Mouse (Mus musculus) layer of hippocampus, adult 11-12 months (tissue): ENCODE measurements around the gene Mettl16.

ENCODE experiments used
- DNase-seq: peaks from one replicate; pipeline ENCODE4 v3.0.0; 2022; ENCODE audit warnings: low spot score

Mettl16 gene

DNA sequence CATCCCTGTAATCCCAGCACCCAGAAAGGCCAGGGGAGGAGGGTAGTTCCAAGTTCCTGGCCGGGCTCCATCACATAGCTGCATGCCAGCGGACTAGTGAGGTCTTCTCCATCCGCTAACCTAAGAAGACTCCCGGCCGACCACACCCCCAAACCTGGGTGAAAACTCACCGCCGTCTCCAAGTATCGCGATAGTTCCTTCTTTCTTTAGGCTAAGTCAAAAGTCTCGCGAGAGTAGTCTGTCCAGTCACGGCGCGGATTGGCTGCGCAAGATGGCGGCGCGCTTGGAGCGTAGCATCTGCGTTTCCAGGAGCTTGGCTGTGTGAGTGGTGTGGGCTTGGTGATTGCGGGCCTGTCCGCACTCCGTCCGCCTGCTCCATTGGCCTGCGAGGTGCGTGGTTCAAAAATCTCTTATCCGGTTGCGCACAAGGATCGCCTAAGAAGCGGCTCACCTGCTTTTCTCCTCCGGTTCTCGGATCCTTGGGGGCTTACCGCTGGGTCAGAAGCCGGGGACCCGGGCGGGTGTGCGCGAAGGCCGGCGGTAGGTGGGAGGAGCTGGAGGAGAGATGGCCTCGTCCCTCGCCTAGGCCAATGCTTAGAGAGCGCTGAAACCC, at the start of gene Mettl16:
Mettl16 (plus strand) TSS at position 236 of the 613 bp plus-strand sequence.
- peak; percentile 96 for DNase-seq

- no peak for DNase-seq
These were observed 49.5 kb upstream of the Mettl16 start for GRCm38 (mm10) chr11:74721141-74721540.

- no peak for DNase-seq
These were observed 48.7 kb upstream of the Mettl16 start for GRCm38 (mm10) chr11:74721971-74722370.

DNA sequence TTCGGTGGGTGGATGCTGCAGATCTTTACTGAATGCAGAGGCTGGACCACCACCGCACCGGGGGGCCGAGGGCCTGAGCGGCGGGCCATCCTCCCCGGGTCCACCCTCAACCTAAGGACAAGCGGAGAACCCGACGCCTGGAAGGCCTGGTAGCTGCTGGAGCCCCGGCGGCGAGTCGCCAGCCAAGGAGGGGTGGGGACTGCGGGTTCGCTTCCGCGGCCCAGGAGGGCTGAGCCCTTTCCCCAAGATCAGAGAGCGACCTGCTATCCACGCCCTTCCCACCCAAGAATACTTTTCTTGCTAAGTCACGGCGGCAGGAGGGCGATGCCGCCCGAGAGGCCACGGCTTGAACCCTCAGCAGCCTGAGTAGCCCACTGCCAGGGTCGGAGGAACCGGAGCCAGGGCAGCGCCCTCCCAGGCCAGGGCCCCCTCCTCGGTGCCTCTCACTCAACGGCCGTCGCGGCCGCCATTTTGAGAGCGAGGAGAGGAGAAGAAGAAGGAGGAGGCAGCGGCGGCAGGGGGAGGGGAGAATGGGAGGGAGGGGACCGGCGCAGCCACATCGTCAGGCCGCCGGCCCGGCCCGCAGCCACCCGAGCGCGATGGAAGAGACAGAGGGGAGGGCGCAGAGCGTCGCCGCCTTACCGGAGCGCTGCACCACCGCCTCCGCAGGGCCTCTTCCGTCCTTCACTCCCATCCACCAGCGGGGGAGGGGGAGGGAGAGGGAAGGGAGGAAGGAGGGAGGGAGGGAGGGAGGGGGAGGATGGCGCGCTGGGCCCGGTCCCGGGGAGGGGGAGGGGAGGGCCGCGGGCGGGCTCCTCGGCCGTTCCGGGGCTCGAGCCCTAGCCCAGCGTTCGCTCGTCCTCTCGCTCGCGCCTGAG, 47.0 kb upstream of the Mettl16 start:
- peak; percentile 85 for DNase-seq

DNA sequence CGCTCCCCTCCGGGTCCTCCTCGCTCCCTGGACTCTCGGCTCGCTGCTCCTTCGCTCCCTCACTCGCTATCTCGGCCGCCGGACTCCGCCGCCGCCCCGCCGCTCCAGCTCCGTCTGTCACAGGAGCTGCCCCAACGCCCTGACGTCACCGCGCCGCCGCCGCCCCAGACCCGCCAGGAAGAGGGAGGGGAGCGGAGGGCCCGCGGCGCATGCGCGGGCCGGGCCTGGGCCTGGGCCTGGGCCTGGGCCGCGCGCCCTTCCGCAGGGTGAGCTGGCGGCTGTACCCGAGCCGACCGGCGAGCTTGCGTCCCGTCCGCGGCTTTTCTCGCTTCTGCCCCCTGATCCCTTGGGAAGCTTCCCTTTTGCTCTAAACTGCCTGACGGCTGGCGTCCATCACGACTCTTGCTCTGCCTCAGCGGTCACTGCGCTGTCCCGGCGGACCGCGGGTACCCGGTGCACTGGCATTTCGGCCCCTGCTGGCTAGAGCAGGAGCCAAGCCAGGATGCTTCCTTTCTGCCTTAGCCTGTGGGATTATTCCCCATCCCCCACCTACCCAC, 46.3 kb upstream of the Mettl16 start, which contains the start of gene Pafah1b1:
Pafah1b1 (minus strand) TSS at position 436 of the 557 bp plus-strand sequence.
- peak; percentile 95 for DNase-seq

DNA sequence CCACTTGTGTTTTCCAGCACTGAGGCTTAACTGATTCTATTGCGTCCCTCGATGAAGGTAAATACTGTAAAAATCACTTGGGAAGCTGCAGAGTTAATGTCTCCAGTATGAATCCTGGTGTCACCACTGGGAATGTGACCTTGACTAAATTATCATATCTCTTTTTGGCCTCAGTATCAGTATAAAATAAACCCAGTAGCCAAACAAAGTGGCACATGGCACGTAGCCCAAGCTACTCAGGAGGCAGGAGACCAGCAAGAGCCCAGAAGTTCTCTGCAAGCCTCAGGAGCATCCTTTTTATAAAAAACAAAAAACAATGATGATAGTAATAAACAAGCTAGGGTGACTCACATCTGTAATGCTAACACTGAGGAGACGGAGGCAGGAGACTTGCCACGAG, 45.4 kb upstream of the Mettl16 start:
- no peak for DNase-seq

GRCm38 (mm10) chr11:74734917-74735316, 35.7 kb upstream of the Mettl16 start:
- peak; percentile 64 for DNase-seq

- no peak for DNase-seq
These were observed 32.8 kb upstream of the Mettl16 start for GRCm38 (mm10) chr11:74737861-74738260.

DNA sequence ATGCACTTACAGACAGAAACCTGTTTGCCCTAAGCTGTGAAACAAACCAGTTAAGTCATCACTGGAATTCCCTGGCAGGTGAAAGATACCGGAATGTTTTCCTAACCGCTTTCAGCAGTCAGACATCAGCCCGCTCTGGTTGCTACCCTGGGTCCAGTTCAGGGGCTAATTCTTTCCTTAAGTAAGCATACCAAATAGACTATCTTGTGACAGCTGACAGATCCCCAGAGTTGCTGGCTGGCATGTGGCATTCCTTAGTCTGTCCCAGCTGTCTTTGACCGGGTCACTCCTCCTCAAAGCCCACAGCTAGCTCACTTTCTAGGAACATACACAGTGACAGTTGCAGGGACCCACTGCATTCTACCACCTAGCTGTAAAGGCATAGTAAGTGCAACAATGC, 22.6 kb upstream of the Mettl16 start:
- no peak for DNase-seq

GRCm38 (mm10) chr11:74749241-74749640, 21.4 kb upstream of the Mettl16 start:
- no peak for DNase-seq

- no peak for DNase-seq
These were observed 19.8 kb upstream of the Mettl16 start for GRCm38 (mm10) chr11:74750662-74751351.

DNA sequence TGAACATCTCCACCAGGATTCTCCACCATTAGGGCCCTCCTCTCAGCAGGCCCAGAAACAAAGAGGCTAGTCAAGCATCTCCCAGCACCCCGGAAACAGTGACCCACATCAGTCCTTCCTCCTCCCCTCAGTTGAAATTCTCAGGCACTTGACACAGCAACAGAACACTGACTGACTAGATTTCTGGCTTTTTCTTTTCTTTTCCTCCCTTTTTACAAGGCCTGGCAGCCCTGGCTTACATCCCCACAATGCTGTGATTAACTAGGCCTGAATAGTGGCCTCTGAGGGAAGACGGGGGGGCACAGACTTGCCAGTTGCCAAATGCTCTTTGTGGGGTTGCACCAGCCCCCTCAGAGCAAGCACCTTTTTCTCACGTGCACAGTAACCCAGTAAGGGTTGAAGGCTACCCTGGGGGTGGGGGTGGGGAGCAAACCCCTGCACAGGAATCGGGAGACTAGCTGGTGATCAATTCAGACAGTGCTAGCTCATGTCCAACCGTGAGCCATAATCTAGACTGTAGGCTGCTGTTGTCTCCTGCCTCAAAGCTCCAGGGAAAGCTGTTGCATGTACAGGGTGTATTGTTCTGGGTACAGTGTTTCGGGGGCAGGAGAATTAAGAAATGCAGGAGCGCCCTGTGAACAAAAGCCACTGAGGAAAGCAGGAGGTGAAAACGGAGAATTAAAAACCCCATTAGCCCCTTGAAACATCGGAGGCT, 19.1 kb upstream of the Mettl16 start:
- DNase-seq: peak; percentile 29

- no peak for DNase-seq
These were observed 14.0 kb upstream of the Mettl16 start for GRCm38 (mm10) chr11:74756631-74757030.

DNA sequence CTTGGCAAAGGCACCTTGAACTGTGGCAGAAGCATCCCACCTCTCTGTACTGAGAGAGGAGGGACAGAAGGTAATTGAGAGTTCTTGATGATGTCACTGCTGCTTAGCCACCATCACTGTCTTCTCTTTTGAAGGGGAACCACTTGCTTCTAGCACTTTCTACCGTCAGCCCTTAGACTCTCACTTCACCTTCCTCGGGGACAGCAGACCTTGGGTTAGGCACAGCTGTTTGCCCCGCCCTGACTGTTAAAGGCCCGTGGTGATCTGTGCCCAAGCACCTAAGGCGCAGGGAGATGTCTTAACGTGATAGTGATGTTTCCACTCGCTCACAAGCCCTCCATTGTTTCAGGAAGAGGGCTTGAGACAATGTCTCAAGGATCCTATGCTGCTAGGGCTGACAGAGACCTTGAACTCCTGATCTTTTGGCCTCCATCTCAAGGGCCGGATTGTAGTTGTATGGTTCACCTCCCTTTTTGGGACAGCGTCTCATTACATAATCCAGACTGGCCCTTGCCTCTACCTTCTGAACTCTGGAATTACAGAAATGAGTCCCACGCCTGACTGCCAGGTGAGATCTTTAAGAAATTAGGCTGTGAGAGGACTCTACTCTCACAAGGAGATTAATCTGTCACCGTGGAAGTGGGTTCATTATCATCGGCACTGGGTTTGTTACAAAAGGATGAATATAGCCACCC, 9.5 kb upstream of the Mettl16 start:
- no peak for DNase-seq

DNA sequence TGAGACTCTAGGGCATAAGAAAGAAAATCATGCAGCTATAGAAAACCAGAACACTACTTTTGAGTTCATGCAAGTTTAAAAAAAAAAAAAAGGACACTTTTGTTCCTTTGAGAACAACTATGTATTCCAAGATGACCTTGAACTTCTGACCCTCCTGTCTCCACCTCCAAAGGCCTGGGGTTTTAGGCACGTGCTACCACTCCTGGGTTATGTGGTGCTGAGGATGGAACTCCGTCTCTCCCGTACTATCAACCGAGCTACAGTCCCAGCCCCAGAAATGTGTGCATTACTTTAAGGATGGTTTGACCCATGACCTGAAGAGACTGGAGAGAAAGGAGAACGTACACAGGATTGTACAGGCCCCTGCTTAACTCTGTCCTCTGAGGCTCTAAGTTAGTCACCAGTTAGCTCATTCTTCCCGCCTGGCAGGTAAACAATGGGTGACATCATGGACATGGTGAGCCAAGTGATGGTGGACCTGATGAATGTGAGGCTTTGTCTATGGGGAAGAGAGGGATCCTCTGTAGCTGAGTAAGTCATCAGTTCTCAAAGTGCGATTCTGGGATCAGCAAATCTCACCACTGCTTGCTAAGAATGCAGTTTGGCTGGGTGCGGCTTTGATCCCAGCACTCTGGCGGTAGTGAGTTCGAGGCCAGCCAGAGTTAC, 6.5 kb upstream of the Mettl16 start:
- DNase-seq: peak; percentile 73

GRCm38 (mm10) chr11:74767469-74767868, 3.2 kb upstream of the Mettl16 start:
- no peak for DNase-seq

GRCm38 (mm10) chr11:74768045-74768444, 2.6 kb upstream of the Mettl16 start:
- DNase-seq: no peak

- DNase-seq: no peak
These were observed 593 bp upstream of the Mettl16 start for GRCm38 (mm10) chr11:74770037-74770436.

DNA sequence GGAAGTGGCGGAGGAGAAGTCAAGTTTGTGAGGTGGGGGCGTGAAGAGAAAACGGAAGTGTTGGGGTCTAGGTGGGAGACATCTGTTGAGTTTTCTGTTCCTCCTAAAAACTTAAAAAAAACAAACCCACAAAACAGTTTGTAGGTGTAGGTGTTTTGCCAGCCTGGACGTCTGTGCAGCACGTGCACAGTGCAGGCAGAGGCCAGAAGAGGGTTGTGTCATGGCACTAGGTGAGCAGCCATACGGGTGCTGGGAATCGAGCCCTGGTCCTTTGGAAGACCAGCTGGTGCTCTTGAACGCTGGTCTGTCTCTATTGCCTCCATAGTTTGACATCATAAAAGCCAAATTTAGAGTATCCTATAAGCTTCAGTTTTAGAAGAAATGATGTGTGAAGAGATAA, 604 bp downstream of the Mettl16 start:
- DNase-seq: no peak

GRCm38 (mm10) chr11:74771650-74772049, 1.0 kb downstream of the Mettl16 start:
- no peak for DNase-seq

- no peak for DNase-seq
These were observed 1.8 kb downstream of the Mettl16 start for GRCm38 (mm10) chr11:74772386-74772785.
